Comparison of ENCODE assay signal across 9 mouse cellular contexts in genomic region chr10:75827668-75828360, GRCm38 (mm10). TPM values are rescaled to one million over a fixed set of nuclear protein-coding genes. Genes with fewer than 3 reads are reported as not detected.
DNase-seq lines count a peak whose midpoint lies in the region; ATAC-seq and TF ChIP-seq lines count a peak whose summit lies in the region.
"Had no signal": no experiment of that assay in that cellular context is flagged by ENCODE, and none has a peak within 500 bp of the region (broad histone marks: within the 10 kb centered on the region; RNA-seq: fewer than 3 reads in every experiment).

No protein-coding gene starts in this region.

- H3K27ac ChIP-seq in kidney, adult 2 months (ENCODE audit: insufficient read depth, low read depth, low read length) = no peak overlapping the region
- no peak overlapping the region for H3K27ac ChIP-seq in kidney, embryonic 16.5 days (ENCODE audit: low read length)
- no peak overlapping the region for H3K27ac ChIP-seq in limb, embryonic 15.5 days
- H3K27ac ChIP-seq: midbrain, embryonic 12.5 days had no signal

- no peaks in the 10 kb centered on the region for H3K9me3 ChIP-seq in kidney, embryonic 16.5 days (ENCODE audit: low read length)
- no peaks in the 10 kb centered on the region for H3K9me3 ChIP-seq in limb, embryonic 15.5 days

- ATAC-seq in kidney, embryonic 16.5 days (ENCODE audit: low FRiP score, low TSS enrichment) = no peak
- 0 out of 2 replicates have a peak, but pooled peaks have one; percentile 24 for ATAC-seq in limb, embryonic 15.5 days (ENCODE audit: insufficient number of reproducible peaks, low FRiP score, low TSS enrichment, low read depth)

- peaks cover 9% of the 10 kb centered on the region for H3K4me1 ChIP-seq in kidney, adult 2 months (ENCODE audit: control insufficient read depth, insufficient read depth, low read length)
- H3K4me1 ChIP-seq in kidney, embryonic 16.5 days (ENCODE audit: insufficient read depth, low read length) = no peaks in the 10 kb centered on the region
- peaks cover 10% of the 10 kb centered on the region for H3K4me1 ChIP-seq in limb, embryonic 15.5 days
- H3K4me1 ChIP-seq: midbrain, embryonic 12.5 days had no signal

- no peaks in the 10 kb centered on the region for H3K27me3 ChIP-seq in kidney, adult 2 months (replicated peaks; ENCODE audit: control insufficient read depth, insufficient read depth, low read length)
- H3K27me3 ChIP-seq in kidney, embryonic 16.5 days (ENCODE audit: insufficient read depth, low read length) = no peaks in the 10 kb centered on the region
- no peaks in the 10 kb centered on the region for H3K27me3 ChIP-seq in limb, embryonic 15.5 days

- no peak for TF ChIP-seq CTCF in kidney, adult 2 months (conservative IDR thresholded peaks at IDR 0.05; ENCODE audit: insufficient read depth, insufficient read length, low read depth, low read length)

- no peak for TF ChIP-seq POLR2A in kidney, adult 2 months (IDR thresholded peaks at IDR 0.05; ENCODE audit: low read depth, low read length)

- peak; percentile 91 for DNase-seq in kidney, adult 2 months
- peak; percentile 66 to 85 for DNase-seq in adrenal gland, adult (ENCODE audit: inconsistent age in 2 of 2, low spot score in 1 of 2)
- DNase-seq in gastrocnemius, adult 8-10 months (ENCODE audit: low spot score in 2 of 2) = peak; percentile 79 to 87
- DNase-seq in thymus, adult 18-20 months = no peak
- DNase-seq in B cell, adult 2 months = no peak
- no peak for DNase-seq in embryo, embryonic 10 days (ENCODE audit: low spot score)

- H3K4me2 ChIP-seq in kidney, embryonic 16.5 days (replicated peaks; ENCODE audit: low read depth, low read length) = no peak overlapping the region
- H3K4me2 ChIP-seq in limb, embryonic 15.5 days = no peak overlapping the region
- H3K4me2 ChIP-seq: midbrain, embryonic 12.5 days had no signal

- H3K4me3 ChIP-seq in kidney, adult 2 months (ENCODE audit: insufficient read depth, low read depth, low read length) = no peak overlapping the region
- H3K4me3 ChIP-seq in kidney, embryonic 16.5 days (ENCODE audit: low read length) = no peak overlapping the region
- H3K4me3 ChIP-seq in limb, embryonic 15.5 days = no peak overlapping the region
- H3K4me3 ChIP-seq: midbrain, embryonic 12.5 days had no signal

- no peak overlapping the region for H3K9ac ChIP-seq in kidney, embryonic 16.5 days (replicated peaks; ENCODE audit: low read length)
- no peak overlapping the region for H3K9ac ChIP-seq in limb, embryonic 15.5 days
- H3K9ac ChIP-seq: midbrain, embryonic 12.5 days had no signal

- H3K36me3 ChIP-seq in kidney, adult 2 months (ENCODE audit: control insufficient read depth, insufficient read depth, low read length) = no peaks in the 10 kb centered on the region; the same call in 1 of the 2 replicates
- H3K36me3 ChIP-seq in kidney, embryonic 16.5 days (ENCODE audit: insufficient read depth, low read length) = no peaks in the 10 kb centered on the region
- H3K36me3 ChIP-seq in limb, embryonic 15.5 days = no peaks in the 10 kb centered on the region
- H3K36me3 ChIP-seq: midbrain, embryonic 12.5 days had no signal

- WGBS in kidney, adult 2 months = 89% methylated on average over 4 of the region's 4 CpGs
- WGBS in kidney, embryonic 16.5 days = 81% methylated on average over 4 of the region's 4 CpGs
- WGBS in limb, embryonic 15.5 days = 79% methylated on average over 4 of the region's 4 CpGs

RNA-seq across cellular contexts. Expression of gene Gstt4, which starts 5.5 kb away (rescaled TPM):
- polyA plus RNA-seq in kidney, adult 2 months (2012; rRNA removed) = 0.11 and 0.23 TPM in 2 replicates
- not detected in 2 replicates for polyA plus RNA-seq in kidney, embryonic 16.5 days (2015; fragmentation: Nextera tagmentation; extraction: Ambion mirVana)
- not detected for total RNA-seq in gastrocnemius, adult 8-10 months (2022)
- polyA plus RNA-seq in limb, embryonic 15.5 days (2015; fragmentation: Nextera tagmentation; extraction: Ambion mirVana) = not detected in 2 replicates
- polyA plus RNA-seq: midbrain, embryonic 12.5 days had no signal

RNA-seq across cellular contexts. Expression of gene Gstt2, which starts 9.4 kb away (rescaled TPM):
- polyA plus RNA-seq in kidney, adult 2 months (2012; rRNA removed) = 1,054 and 1,473 TPM in 2 replicates
- 53.0 and 56.2 TPM in 2 replicates for polyA plus RNA-seq in kidney, embryonic 16.5 days (2015; fragmentation: Nextera tagmentation; extraction: Ambion mirVana)
- 1 to 10 TPM; 2.7 to 6.5 (median 3.8) TPM for total RNA-seq in gastrocnemius, adult 8-10 months (2022)
- 11.3 and 14.5 TPM in 2 replicates for polyA plus RNA-seq in limb, embryonic 15.5 days (2015; fragmentation: Nextera tagmentation; extraction: Ambion mirVana)

RNA-seq across cellular contexts. Expression of gene Gstt1, which starts 29.4 kb away (rescaled TPM):
- polyA plus RNA-seq in kidney, adult 2 months (2012; rRNA removed) = 492 and 514 TPM in 2 replicates
- 16.5 and 19.7 TPM in 2 replicates for polyA plus RNA-seq in kidney, embryonic 16.5 days (2015; fragmentation: Nextera tagmentation; extraction: Ambion mirVana)
- total RNA-seq in gastrocnemius, adult 8-10 months (2022) = 1 to 10 TPM; 4.6 to 8.3 (median 4.8) TPM
- polyA plus RNA-seq in limb, embryonic 15.5 days (2015; fragmentation: Nextera tagmentation; extraction: Ambion mirVana) = 18.1 and 21.6 TPM in 2 replicates

RNA-seq across cellular contexts. Expression of gene Mif, which starts 32.2 kb away (rescaled TPM):
- polyA plus RNA-seq in kidney, adult 2 months (2012; rRNA removed) = 3,280 and 4,796 TPM in 2 replicates
- polyA plus RNA-seq in kidney, embryonic 16.5 days (2015; fragmentation: Nextera tagmentation; extraction: Ambion mirVana) = 2,002 and 2,111 TPM in 2 replicates
- total RNA-seq in gastrocnemius, adult 8-10 months (2022) = 100 to 1,000 TPM; 144 to 161 (median 157) TPM
- polyA plus RNA-seq in limb, embryonic 15.5 days (2015; fragmentation: Nextera tagmentation; extraction: Ambion mirVana) = 1,299 and 1,540 TPM in 2 replicates

RNA-seq across cellular contexts. Expression of gene Gstt3, which starts 46.6 kb away (rescaled TPM):
- 97.4 and 108 TPM in 2 replicates for polyA plus RNA-seq in kidney, adult 2 months (2012; rRNA removed)
- 54.8 and 56.5 TPM in 2 replicates for polyA plus RNA-seq in kidney, embryonic 16.5 days (2015; fragmentation: Nextera tagmentation; extraction: Ambion mirVana)
- total RNA-seq in gastrocnemius, adult 8-10 months (2022) = 1 to 10 TPM; 2.6 to 4.8 (median 3.1) TPM
- polyA plus RNA-seq in limb, embryonic 15.5 days (2015; fragmentation: Nextera tagmentation; extraction: Ambion mirVana) = 30.0 and 33.1 TPM in 2 replicates

Comparison
In these comparisons a context has a peak if more than half of its experiments do, and no peak if none do; other contexts are left out.
1. RNA of gene Gstt2, which starts 9.4 kb away (polyA plus RNA-seq): 1,054 to 1,473 TPM in kidney, adult 2 months; 53.0 to 56.2 TPM in kidney, embryonic 16.5 days and 11.3 to 14.5 TPM in limb, embryonic 15.5 days; every median in the first group is over 10 times any median in the second.
2. RNA of gene Gstt1, which starts 29.4 kb away (polyA plus RNA-seq): 492 to 514 TPM in kidney, adult 2 months; 18.1 to 21.6 TPM in limb, embryonic 15.5 days and 16.5 to 19.7 TPM in kidney, embryonic 16.5 days; every median in the first group is over 10 times any median in the second.
3. DNase-seq: peak in kidney, adult 2 months (single experiment), adrenal gland, adult (2 of 2) and gastrocnemius, adult 8-10 months (2 of 2); none in thymus, adult 18-20 months (0 of 2), B cell, adult 2 months (0 of 2) and embryo, embryonic 10 days (single experiment).